Comparison of ENCODE assay signal across 7 mouse cellular contexts in genomic region chr4:148604541-148605165, GRCm38 (mm10). TPM values are rescaled to one million over a fixed set of nuclear protein-coding genes. Genes with fewer than 3 reads are reported as not detected.
A peak's percentile ranks its signal among the peaks of the same experiment; 100 is the strongest.
DNase-seq lines count a peak whose midpoint lies in the region; ATAC-seq and TF ChIP-seq lines count a peak whose summit lies in the region.

No protein-coding gene starts in this region.

- no peaks in the 10 kb centered on the region for H3K27me3 ChIP-seq in kidney, adult 2 months (replicated peaks; ENCODE audit: control insufficient read depth, insufficient read depth, low read length)
- H3K27me3 ChIP-seq in lung, embryonic 14.5 days (ENCODE audit: insufficient read depth, low read length): no peaks in the 10 kb centered on the region

- H3K9ac ChIP-seq in lung, embryonic 14.5 days: no peak overlapping the region

- H3K4me1 ChIP-seq in kidney, adult 2 months (ENCODE audit: control insufficient read depth, insufficient read depth, low read length): peaks cover 10% of the 10 kb centered on the region
- no peaks in the 10 kb centered on the region for H3K4me1 ChIP-seq in lung, embryonic 14.5 days (ENCODE audit: insufficient read depth)

- DNase-seq in urinary bladder, postnatal 14 days (ENCODE audit: low spot score): peak; percentile 78
- no peak for DNase-seq in urinary bladder, postnatal 10 days (ENCODE audit: low spot score)
- DNase-seq in adrenal gland, postnatal 14 days: peak; percentile 83
- DNase-seq in kidney, adult 2 months: peak; percentile 76
- DNase-seq in lung, embryonic 14.5 days: peak; percentile 81
- DNase-seq in right cerebral cortex, postnatal 25 days: peak; percentile 38

- 95% methylated on average over 3 of the region's 3 CpGs for WGBS in kidney, adult 2 months
- WGBS in lung, embryonic 14.5 days: 96% methylated on average over 3 of the region's 3 CpGs

- no peak overlapping the region for H3K4me3 ChIP-seq in kidney, adult 2 months (ENCODE audit: insufficient read depth, low read depth, low read length)
- no peak overlapping the region for H3K4me3 ChIP-seq in lung, embryonic 14.5 days (ENCODE audit: low read depth, low read length)

- peak; percentile 72 for TF ChIP-seq CTCF in kidney, adult 2 months (conservative IDR thresholded peaks at IDR 0.05; ENCODE audit: insufficient read depth, insufficient read length, low read depth, low read length)
- peak; percentile 81 for TF ChIP-seq CTCF in lung, embryonic 14.5 days (IDR thresholded peaks at IDR 0.05; ENCODE audit: low read depth)

- H3K9me3 ChIP-seq in lung, embryonic 14.5 days (ENCODE audit: low read depth, low read length): no peaks in the 10 kb centered on the region

- no peak for TF ChIP-seq POLR2A in kidney, adult 2 months (IDR thresholded peaks at IDR 0.05; ENCODE audit: low read depth, low read length)

- no peak overlapping the region for H3K27ac ChIP-seq in kidney, adult 2 months (ENCODE audit: insufficient read depth, low read depth, low read length)
- no peak overlapping the region for H3K27ac ChIP-seq in lung, embryonic 14.5 days (ENCODE audit: low read depth)

- no peak overlapping the region for H3K4me2 ChIP-seq in lung, embryonic 14.5 days

- no peaks in the 10 kb centered on the region for H3K36me3 ChIP-seq in kidney, adult 2 months (ENCODE audit: control insufficient read depth, insufficient read depth, low read length)
- no peaks in the 10 kb centered on the region for H3K36me3 ChIP-seq in lung, embryonic 14.5 days (ENCODE audit: insufficient read depth)

- ATAC-seq in erythroblast, adult 5-6 weeks (replicated peaks; ENCODE audit: low FRiP score, poor library complexity, severe bottlenecking): peak; percentile 72
- peak; percentile 35; the same call in 1 of the 2 replicates for ATAC-seq in lung, embryonic 14.5 days (ENCODE audit: insufficient read depth)

RNA-seq across cellular contexts. Expression of gene Masp2, which starts 2.3 kb away (rescaled TPM):
- total RNA-seq in adrenal gland, postnatal 14 days (2021): 2.5 and 32.8 TPM in 2 replicates
- not detected in 2 replicates for total RNA-seq in erythroblast, adult 5-6 weeks (2015; ENCODE audit: low replicate concordance)
- total RNA-seq in erythroblast, adult 5-6 weeks (2017; ENCODE audit: low replicate concordance): 0.28 TPM in 1 of 2 replicates, not detected in the other
- polyA plus RNA-seq in kidney, adult 2 months (2012; rRNA removed): 1.7 and 2.7 TPM in 2 replicates
- 0.27 and 0.39 TPM in 2 replicates for polyA plus RNA-seq in lung, embryonic 14.5 days (2014; fragmentation: Nextera tagmentation; extraction: Ambion mirVana)

RNA-seq across cellular contexts. Expression of gene Srm, which starts 13.3 kb away (rescaled TPM):
- 69.7 and 92.4 TPM in 2 replicates for total RNA-seq in adrenal gland, postnatal 14 days (2021)
- total RNA-seq in erythroblast, adult 5-6 weeks (2015; ENCODE audit: low replicate concordance): 25.7 and 26.5 TPM in 2 replicates
- total RNA-seq in erythroblast, adult 5-6 weeks (2017; ENCODE audit: low replicate concordance): 2.4 and 9.6 TPM in 2 replicates
- 33.1 and 33.9 TPM in 2 replicates for polyA plus RNA-seq in kidney, adult 2 months (2012; rRNA removed)
- polyA plus RNA-seq in lung, embryonic 14.5 days (2014; fragmentation: Nextera tagmentation; extraction: Ambion mirVana): 244 and 279 TPM in 2 replicates

RNA-seq across cellular contexts. Expression of gene Tardbp, which starts 22.2 kb away (rescaled TPM):
- 290 and 302 TPM in 2 replicates for total RNA-seq in adrenal gland, postnatal 14 days (2021)
- total RNA-seq in erythroblast, adult 5-6 weeks (2015; ENCODE audit: low replicate concordance): 83.6 and 89.4 TPM in 2 replicates
- 112 and 199 TPM in 2 replicates for total RNA-seq in erythroblast, adult 5-6 weeks (2017; ENCODE audit: low replicate concordance)
- 67.3 and 93.3 TPM in 2 replicates for polyA plus RNA-seq in kidney, adult 2 months (2012; rRNA removed)
- polyA plus RNA-seq in lung, embryonic 14.5 days (2014; fragmentation: Nextera tagmentation; extraction: Ambion mirVana): 172 and 186 TPM in 2 replicates

RNA-seq across cellular contexts. Expression of gene Gm572, which starts 38.5 kb away (rescaled TPM):
- total RNA-seq in adrenal gland, postnatal 14 days (2021): not detected in 2 replicates
- not detected in 2 replicates for total RNA-seq in erythroblast, adult 5-6 weeks (2015; ENCODE audit: low replicate concordance)
- total RNA-seq in erythroblast, adult 5-6 weeks (2017; ENCODE audit: low replicate concordance): not detected in 2 replicates
- 0.17 TPM in 1 of 2 replicates, not detected in the other for polyA plus RNA-seq in kidney, adult 2 months (2012; rRNA removed)
- not detected in 2 replicates for polyA plus RNA-seq in lung, embryonic 14.5 days (2014; fragmentation: Nextera tagmentation; extraction: Ambion mirVana)

RNA-seq across cellular contexts. Expression of gene Exosc10, which starts 46.4 kb away (rescaled TPM):
- 49.5 and 56.3 TPM in 2 replicates for total RNA-seq in adrenal gland, postnatal 14 days (2021)
- total RNA-seq in erythroblast, adult 5-6 weeks (2015; ENCODE audit: low replicate concordance): 9.4 and 17.3 TPM in 2 replicates
- 11.2 and 16.9 TPM in 2 replicates for total RNA-seq in erythroblast, adult 5-6 weeks (2017; ENCODE audit: low replicate concordance)
- 21.8 TPM in 2 replicates for polyA plus RNA-seq in kidney, adult 2 months (2012; rRNA removed)
- polyA plus RNA-seq in lung, embryonic 14.5 days (2014; fragmentation: Nextera tagmentation; extraction: Ambion mirVana): 104 and 105 TPM in 2 replicates
